Mouse (Mus musculus): ENCODE measurements around the gene Fndc3a. TPM values are rescaled to one million over a fixed set of nuclear protein-coding genes. Genes with fewer than 3 reads are reported as not detected.

Gene Fndc3a
- polyA plus RNA-seq, 1 experiment from 2014 or later, result 38.2 TPM

- Histone ChIP-seq H3K27ac (no peak overlapping the region), H3K27me3 (ENCODE audit: low read depth, poor library complexity, severe bottlenecking) (no peaks in the 10 kb centered on the region), H3K36me3 (no peaks in the 10 kb centered on the region), H3K4me1 (no peaks in the 10 kb centered on the region), H3K9me3 (replicated peaks) (no peaks in the 10 kb centered on the region), H3K4me3 (no peak overlapping the region)
- 100% methylated on average over 1 of the region's 1 CpGs for WGBS
- no peak for DNase-seq (ENCODE audit: low spot score)
Observed at GRCm38 (mm10) chr14:72644620-72645019, 65.2 kb downstream of the Fndc3a start.

DNA sequence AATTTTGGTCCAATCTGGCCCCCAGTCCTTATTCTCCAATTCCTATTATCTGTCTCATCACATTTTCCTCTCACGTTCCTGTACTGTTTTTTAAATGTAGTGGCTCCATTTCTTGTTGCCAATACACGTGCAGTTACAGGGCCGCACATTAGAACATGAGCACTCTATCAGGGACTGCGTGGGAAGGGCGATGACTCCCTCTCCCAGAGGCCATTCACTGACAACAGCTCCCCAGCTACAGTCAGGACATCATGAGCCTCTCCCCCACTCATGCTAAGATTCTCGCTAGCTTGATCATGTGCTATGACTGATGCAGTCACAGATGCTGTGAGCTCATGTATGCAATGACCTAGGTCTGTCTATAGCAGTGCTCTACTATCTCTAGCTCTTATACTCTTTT lies 71.3 kb downstream of the Fndc3a start:
- Histone ChIP-seq H3K27me3 (ENCODE audit: low read depth, poor library complexity, severe bottlenecking) (no peaks in the 10 kb centered on the region), H3K9me3 (replicated peaks) (no peaks in the 10 kb centered on the region), H3K4me1 (no peaks in the 10 kb centered on the region), H3K4me3 (no peak overlapping the region), H3K27ac (no peak overlapping the region), H3K36me3 (no peaks in the 10 kb centered on the region)
- DNase-seq (ENCODE audit: low spot score), result no peak
- 92% methylated on average over 6 of the region's 6 CpGs for WGBS

GRCm38 (mm10) chr14:72633571-72633970 lies 76.2 kb downstream of the Fndc3a start:
- 85% methylated on average over 2 of the region's 2 CpGs for WGBS
- no peaks in the 10 kb centered on the region for H3K36me3 ChIP-seq
- H3K9me3 ChIP-seq (replicated peaks), result no peaks in the 10 kb centered on the region
- H3K4me3 ChIP-seq, result no peak overlapping the region
- H3K4me1 ChIP-seq, result no peaks in the 10 kb centered on the region
- H3K27me3 ChIP-seq (ENCODE audit: low read depth, poor library complexity, severe bottlenecking), result no peaks in the 10 kb centered on the region
- H3K27ac ChIP-seq, result no peak overlapping the region
- DNase-seq (ENCODE audit: low spot score), result no peak

DNA sequence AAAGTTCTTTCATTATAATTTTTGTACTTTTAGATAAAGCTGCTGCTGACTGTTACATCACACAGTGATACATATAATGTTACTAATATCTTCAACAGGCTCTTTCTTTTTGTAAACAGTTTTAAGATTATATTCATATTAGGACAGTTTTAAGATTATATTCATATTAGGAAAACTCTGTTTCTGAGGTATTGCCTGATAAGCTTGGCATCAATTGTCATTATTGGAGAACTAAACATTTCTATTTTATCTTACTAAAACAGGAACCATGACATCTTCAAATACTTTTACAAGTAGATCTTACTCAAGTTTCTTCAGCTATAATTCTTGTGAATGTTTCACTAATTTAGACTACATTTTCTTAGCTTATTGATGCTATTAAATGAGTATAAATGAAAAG lies 84.4 kb downstream of the Fndc3a start:
- Histone ChIP-seq H3K4me1 (no peaks in the 10 kb centered on the region), H3K9me3 (replicated peaks) (no peaks in the 10 kb centered on the region), H3K27ac (no peak overlapping the region), H3K27me3 (ENCODE audit: low read depth, poor library complexity, severe bottlenecking) (no peaks in the 10 kb centered on the region), H3K4me3 (no peak overlapping the region), H3K36me3 (no peaks in the 10 kb centered on the region)
- DNase-seq (ENCODE audit: low spot score), result no peak

DNA sequence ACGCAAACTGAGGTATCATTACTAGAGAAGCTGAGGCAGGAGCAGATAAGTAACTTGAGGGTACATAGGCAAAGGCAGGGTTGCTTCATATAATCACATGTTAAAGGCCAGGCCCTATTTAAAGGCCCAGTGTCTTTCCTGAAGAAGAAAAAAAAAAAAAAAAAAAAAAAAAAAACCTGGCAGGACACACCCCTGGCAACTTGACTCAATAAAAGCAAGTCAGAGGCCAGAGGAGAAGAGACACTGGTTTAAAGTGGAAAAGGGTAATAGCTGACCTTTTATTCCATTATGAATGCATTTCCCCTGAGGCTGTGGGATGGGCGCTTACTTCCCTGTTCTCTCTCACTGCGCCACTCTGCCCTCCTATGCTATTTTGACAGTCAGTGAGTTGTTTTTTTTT lies 105.7 kb downstream of the Fndc3a start:
- H3K36me3 ChIP-seq, result no peaks in the 10 kb centered on the region
- no peaks in the 10 kb centered on the region for H3K9me3 ChIP-seq (replicated peaks)
- peaks cover 22% of the 10 kb centered on the region for H3K4me1 ChIP-seq
- H3K4me3 ChIP-seq, result no peak overlapping the region
- no peak for DNase-seq (ENCODE audit: low spot score)
- H3K27me3 ChIP-seq (ENCODE audit: low read depth, poor library complexity, severe bottlenecking), result no peaks in the 10 kb centered on the region
- 93% methylated on average over 3 of the region's 3 CpGs for WGBS
- no peak overlapping the region for H3K27ac ChIP-seq

GRCm38 (mm10) chr14:72603194-72603521 lies 106.6 kb downstream of the Fndc3a start:
- Histone ChIP-seq H3K36me3 (peaks cover 6% of the 10 kb centered on the region), H3K27ac (peak overlapping the region; percentile 89), H3K9me3 (replicated peaks) (no peaks in the 10 kb centered on the region), H3K4me3 (peak overlapping the region; percentile 60), H3K27me3 (ENCODE audit: low read depth, poor library complexity, severe bottlenecking) (no peaks in the 10 kb centered on the region), H3K4me1 (peaks cover 22% of the 10 kb centered on the region)
- 3% methylated on average over 8 of the region's 8 CpGs for WGBS
- DNase-seq (ENCODE audit: low spot score), result no peak

- WGBS, result 6% methylated on average over 20 of the region's 20 CpGs
Observed at GRCm38 (mm10) chr14:72602521-72603193, 107.1 kb downstream of the Fndc3a start.

DNA sequence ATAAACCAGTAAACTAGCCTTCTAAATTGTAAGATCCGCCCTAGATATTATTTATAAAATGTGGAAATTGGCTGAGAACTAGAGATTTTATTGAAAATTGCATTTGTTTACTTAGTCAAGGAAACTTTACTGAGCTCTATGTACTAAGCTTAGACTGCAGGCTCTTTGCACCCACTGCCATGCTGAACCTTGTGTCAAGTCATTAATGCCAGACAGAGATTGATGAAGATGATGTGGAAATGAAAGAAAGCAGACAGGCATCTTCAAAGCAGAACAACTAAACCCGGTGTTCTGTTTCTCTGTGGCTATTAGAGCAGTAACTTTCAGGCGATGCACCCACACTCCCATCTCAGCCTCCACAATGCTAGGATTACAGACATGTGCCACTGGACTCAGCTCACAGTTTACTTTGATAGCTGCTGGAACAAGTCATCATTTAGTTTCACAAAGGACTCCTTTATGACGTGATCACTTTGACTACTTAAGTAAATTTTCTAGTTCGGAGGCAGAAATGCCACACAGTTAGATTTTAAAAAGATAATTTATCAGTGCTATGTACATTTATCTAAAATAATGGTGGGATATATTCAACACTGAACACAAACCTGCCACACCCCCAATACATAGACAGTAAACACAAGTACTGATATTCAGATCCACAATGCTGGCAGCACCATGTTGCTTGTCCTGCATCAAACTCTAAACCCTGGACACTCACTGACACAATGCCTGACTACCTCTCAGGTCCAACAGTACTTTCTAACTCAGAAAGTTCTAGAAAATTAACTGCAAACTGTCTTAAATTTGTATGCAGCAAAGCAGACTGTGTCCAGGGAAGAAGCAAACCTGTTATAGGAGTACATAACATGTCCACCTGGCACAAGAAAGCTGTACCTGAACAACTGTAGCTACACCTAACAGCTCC lies 108.2 kb downstream of the Fndc3a start:
- Histone ChIP-seq H3K9me3 (replicated peaks) (no peaks in the 10 kb centered on the region), H3K36me3 (peaks cover 21% of the 10 kb centered on the region), H3K4me1 (peaks cover 22% of the 10 kb centered on the region), H3K27ac (peak overlapping the region; percentile 89), H3K27me3 (ENCODE audit: low read depth, poor library complexity, severe bottlenecking) (no peaks in the 10 kb centered on the region), H3K4me3 (peak overlapping the region; percentile 60)
- no peak for DNase-seq (ENCODE audit: low spot score)
- WGBS, result 35% methylated on average over 5 of the region's 5 CpGs

More at GRCm38 (mm10) chr14:72602521-72603193, 107.1 kb downstream of the Fndc3a start:
- Histone ChIP-seq H3K27me3 (ENCODE audit: low read depth, poor library complexity, severe bottlenecking) (no peaks in the 10 kb centered on the region), H3K4me1 (peaks cover 22% of the 10 kb centered on the region), H3K36me3 (peaks cover 10% of the 10 kb centered on the region), H3K4me3 (peak overlapping the region; percentile 60), H3K9me3 (replicated peaks) (no peaks in the 10 kb centered on the region), H3K27ac (peak overlapping the region; percentile 89)
- peak; percentile 93 for DNase-seq (ENCODE audit: low spot score)

DNA sequence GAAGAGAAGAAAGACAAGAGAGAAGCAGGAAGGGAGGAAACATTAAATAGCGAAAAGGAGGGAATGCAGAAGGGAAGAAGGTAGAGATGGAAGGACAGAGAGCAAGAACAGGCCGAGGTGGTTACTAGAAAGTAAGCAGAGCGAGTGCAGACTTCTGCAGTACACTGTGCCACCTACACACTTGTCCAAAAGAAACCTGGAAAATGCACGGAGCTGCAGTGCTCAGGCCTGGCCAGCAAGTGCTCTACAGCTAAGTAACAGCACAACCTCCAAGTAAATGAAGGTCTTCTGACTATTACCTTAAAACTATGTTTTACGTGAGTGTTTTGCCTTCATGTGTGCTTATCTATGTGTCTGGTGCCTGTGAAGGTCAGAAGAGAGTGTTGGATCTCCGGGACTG lies 109.4 kb downstream of the Fndc3a start:
- peaks cover 22% of the 10 kb centered on the region for H3K4me1 ChIP-seq

DNA sequence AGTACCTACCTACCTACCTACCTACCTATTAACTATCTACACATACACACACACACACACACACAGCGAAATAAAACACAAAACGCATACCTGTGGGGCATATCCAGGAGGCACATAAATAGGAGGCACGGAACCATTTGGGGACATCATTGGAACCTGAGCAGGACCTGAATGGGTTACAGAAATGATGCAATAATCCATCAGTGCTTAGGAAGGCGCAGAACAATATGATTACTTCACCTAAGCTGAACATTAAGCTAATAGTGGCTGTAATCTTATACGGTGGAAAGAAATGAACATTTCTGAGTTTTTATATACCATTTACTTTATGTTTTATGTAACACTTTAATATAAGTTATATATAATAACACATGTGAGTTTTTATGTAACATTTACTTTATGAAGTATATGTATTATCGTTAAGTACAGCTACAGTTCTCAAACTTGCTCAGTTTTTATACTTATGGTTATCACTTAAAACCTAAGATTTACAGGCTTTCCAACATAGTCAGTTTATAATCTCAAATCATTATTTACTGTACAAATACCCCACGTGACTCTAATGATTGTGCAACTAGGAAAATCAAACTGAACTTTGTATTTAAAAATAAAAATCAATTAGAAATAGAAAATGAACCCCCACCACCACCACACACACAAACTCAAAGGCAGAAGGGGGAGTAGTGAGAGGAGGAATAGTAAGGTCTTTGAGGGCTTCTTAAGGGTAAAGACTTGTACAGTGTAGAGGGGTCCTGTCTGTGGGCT lies 110.6 kb downstream of the Fndc3a start:
- Histone ChIP-seq H3K9me3 (replicated peaks) (no peaks in the 10 kb centered on the region), H3K4me1 (peaks cover 22% of the 10 kb centered on the region), H3K4me3 (no peak overlapping the region), H3K27ac (no peak overlapping the region), H3K27me3 (ENCODE audit: low read depth, poor library complexity, severe bottlenecking) (no peaks in the 10 kb centered on the region), H3K36me3 (peaks cover 29% of the 10 kb centered on the region)
- 92% methylated on average over 7 of the region's 7 CpGs for WGBS
- DNase-seq (ENCODE audit: low spot score), result no peak

More for the DNA sequence above, 109.4 kb downstream of the Fndc3a start:
- WGBS, result 73% methylated on average over 6 of the region's 6 CpGs
- Histone ChIP-seq H3K36me3 (peaks cover 25% of the 10 kb centered on the region), H3K27ac (no peak overlapping the region), H3K27me3 (ENCODE audit: low read depth, poor library complexity, severe bottlenecking) (no peaks in the 10 kb centered on the region), H3K4me3 (no peak overlapping the region), H3K9me3 (replicated peaks) (no peaks in the 10 kb centered on the region)
- no peak for DNase-seq (ENCODE audit: low spot score)

DNA sequence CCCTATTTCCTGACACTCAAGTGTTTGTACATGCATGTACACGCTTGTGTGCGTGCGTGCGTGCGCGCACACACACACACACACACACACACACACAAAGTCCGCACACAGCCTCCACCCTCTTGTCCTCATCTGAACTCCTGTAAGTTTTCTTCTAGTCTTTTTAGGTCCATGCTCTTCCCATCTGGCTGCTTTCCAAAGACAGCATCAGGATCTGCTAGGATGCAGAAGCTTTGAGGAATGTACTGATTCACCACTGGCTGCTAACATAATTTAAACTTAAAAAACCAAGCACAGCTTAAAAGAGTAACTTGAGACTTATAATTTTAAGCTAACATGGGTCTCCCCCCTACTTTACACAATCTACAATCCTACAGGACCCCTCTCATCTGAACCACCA lies 115.6 kb downstream of the Fndc3a start:
- H3K4me3 ChIP-seq, result no peak overlapping the region
- no peaks in the 10 kb centered on the region for H3K4me1 ChIP-seq
- no peak for DNase-seq (ENCODE audit: low spot score)
- H3K36me3 ChIP-seq, result peaks cover 58% of the 10 kb centered on the region
- no peaks in the 10 kb centered on the region for H3K27me3 ChIP-seq (ENCODE audit: low read depth, poor library complexity, severe bottlenecking)
- 96% methylated on average over 7 of the region's 7 CpGs for WGBS
- no peaks in the 10 kb centered on the region for H3K9me3 ChIP-seq (replicated peaks)
- no peak overlapping the region for H3K27ac ChIP-seq

- 93% methylated on average over 4 of the region's 4 CpGs for WGBS
- no peaks in the 10 kb centered on the region for H3K4me1 ChIP-seq
- no peak for DNase-seq (ENCODE audit: low spot score)
- H3K4me3 ChIP-seq, result no peak overlapping the region
- no peaks in the 10 kb centered on the region for H3K9me3 ChIP-seq (replicated peaks)
- H3K27me3 ChIP-seq (ENCODE audit: low read depth, poor library complexity, severe bottlenecking), result no peaks in the 10 kb centered on the region
- peaks cover 70% of the 10 kb centered on the region for H3K36me3 ChIP-seq
- H3K27ac ChIP-seq, result no peak overlapping the region
Observed at GRCm38 (mm10) chr14:72589415-72589814, 120.4 kb downstream of the Fndc3a start.

- no peak overlapping the region for H3K27ac ChIP-seq
- H3K9me3 ChIP-seq (replicated peaks), result no peaks in the 10 kb centered on the region
- H3K4me3 ChIP-seq, result no peak overlapping the region
- 94% methylated on average over 6 of the region's 6 CpGs for WGBS
- no peak for DNase-seq (ENCODE audit: low spot score)
- peaks cover 80% of the 10 kb centered on the region for H3K36me3 ChIP-seq
- H3K27me3 ChIP-seq (ENCODE audit: low read depth, poor library complexity, severe bottlenecking), result no peaks in the 10 kb centered on the region
- H3K4me1 ChIP-seq, result no peaks in the 10 kb centered on the region
Observed at GRCm38 (mm10) chr14:72582979-72583378, 126.8 kb downstream of the Fndc3a start.
